Mouse (Mus musculus) neural tube, embryonic 13.5 days (tissue): ENCODE results near the gene Rpl26. TPM values are rescaled to one million over a fixed set of nuclear protein-coding genes. Genes with fewer than 3 reads are reported as not detected.
A peak's percentile ranks its signal among the peaks of the same experiment; 100 is the strongest.

Experiments used
- ATAC-seq: fragments of 200-750 bp; cut with Nextera tagmentation; 2 replicates; pipeline ENCODE4 v1.8.0; 2017; ENCODE audit warnings: low read depth, mild to moderate bottlenecking, moderate TSS enrichment, moderate library complexity
- H3K27ac ChIP-seq: fragments of 300-500 bp; sonication (generic); replicated peaks from 2 replicates; pipeline ENCODE4 v1.5.1; 2015; ENCODE audit warnings: moderate library complexity, mild to moderate bottlenecking, inconsistent platforms
- H3K27me3 ChIP-seq: fragments of 300-500 bp; sonication (generic); 2 replicates; pipeline ENCODE4 v1.6.1; 2015; ENCODE audit warnings: mild to moderate bottlenecking, inconsistent platforms
- H3K36me3 ChIP-seq: fragments of 300-500 bp; sonication (generic); 2 replicates; pipeline ENCODE4 v1.6.1; 2015; ENCODE audit warnings: mild to moderate bottlenecking, inconsistent platforms
- H3K4me1 ChIP-seq: fragments of 300-500 bp; sonication (generic); replicated peaks from 2 replicates; pipeline ENCODE4 v1.6.1; 2015; ENCODE audit warnings: inconsistent platforms
- H3K4me2 ChIP-seq: fragments of 300-500 bp; sonication (generic); 2 replicates; pipeline ENCODE4 v1.6.1; 2015; ENCODE audit warnings: inconsistent platforms, mild to moderate bottlenecking, moderate library complexity
- H3K4me3 ChIP-seq: fragments of 300-500 bp; sonication (generic); 2 replicates; pipeline ENCODE4 v1.5.1; 2015; ENCODE audit warnings: mild to moderate bottlenecking, inconsistent platforms
- H3K9ac ChIP-seq: fragments of 300-500 bp; sonication (generic); 2 replicates; pipeline ENCODE4 v1.6.1; 2015; ENCODE audit warnings: moderate library complexity, mild to moderate bottlenecking, inconsistent platforms
- H3K9me3 ChIP-seq: fragments of 300-500 bp; sonication (generic); 2 replicates; pipeline ENCODE4 v1.6.1; 2016; ENCODE audit warnings: inconsistent platforms
- WGBS: fragments of 180-500 bp; shearing (Covaris S2); methylation state at CpG from one replicate; pipeline ENCODE4 v1.1.7; 2015; 5-methylcytosine and 5-hydroxymethylcytosine counted together
- polyA plus RNA-seq: library from polyadenylated mRNA; unstranded; fragments of >200 nt; fragmentation: Nextera tagmentation; extraction: Ambion mirVana; gene quantifications from 2 replicates; pipeline ENCODE4 v1.2.1, GENCODE M21; 2015

Gene Rpl26
- polyA plus RNA-seq, 1 experiment from 2014 or later, result 743 TPM

- WGBS, result 77% methylated on average over 12 of the region's 12 CpGs
- peaks cover 2% of the 10 kb centered on the region; the same call in 1 of the 2 replicates for H3K27me3 ChIP-seq
- no peak overlapping the region for H3K4me3 ChIP-seq
- no peak overlapping the region for H3K27ac ChIP-seq
- ATAC-seq, result no peak
- H3K4me1 ChIP-seq, result no peaks in the 10 kb centered on the region
- no peaks in the 10 kb centered on the region for H3K36me3 ChIP-seq
- no peak overlapping the region for H3K4me2 ChIP-seq
- H3K9me3 ChIP-seq, result no peaks in the 10 kb centered on the region
- H3K9ac ChIP-seq, result no peak overlapping the region
These were observed 7.4 kb upstream of the Rpl26 start for GRCm38 (mm10) chr11:68893911-68894464.

GRCm38 (mm10) chr11:68896247-68896646 lies 5.1 kb upstream of the Rpl26 start:
- Histone ChIP-seq H3K9ac (no peak overlapping the region), H3K27ac (no peak overlapping the region), H3K36me3 (no peaks in the 10 kb centered on the region), H3K9me3 (no peaks in the 10 kb centered on the region), H3K4me1 (peaks cover 5% of the 10 kb centered on the region), H3K4me2 (no peak overlapping the region), H3K4me3 (no peak overlapping the region), H3K27me3 (peaks cover 10% of the 10 kb centered on the region; the same call in 1 of the 2 replicates)
- WGBS, result 91% methylated on average over 5 of the region's 5 CpGs
- no peak for ATAC-seq

- H3K9ac ChIP-seq, result no peak overlapping the region
- H3K9me3 ChIP-seq, result no peaks in the 10 kb centered on the region
- H3K36me3 ChIP-seq, result no peaks in the 10 kb centered on the region
- no peak overlapping the region for H3K27ac ChIP-seq
- peaks cover 5% of the 10 kb centered on the region for H3K4me1 ChIP-seq
- H3K4me3 ChIP-seq, result no peak overlapping the region
- ATAC-seq, result no peak
- 45% methylated on average over 4 of the region's 4 CpGs for WGBS
- H3K27me3 ChIP-seq, result peaks cover 10% of the 10 kb centered on the region; the same call in 1 of the 2 replicates
- no peak overlapping the region for H3K4me2 ChIP-seq
These were observed 4.3 kb upstream of the Rpl26 start for GRCm38 (mm10) chr11:68897120-68897519.

GRCm38 (mm10) chr11:68897838-68898237 lies 3.5 kb upstream of the Rpl26 start:
- WGBS, result 78% methylated on average over 6 of the region's 6 CpGs
- ATAC-seq, result no peak

DNA sequence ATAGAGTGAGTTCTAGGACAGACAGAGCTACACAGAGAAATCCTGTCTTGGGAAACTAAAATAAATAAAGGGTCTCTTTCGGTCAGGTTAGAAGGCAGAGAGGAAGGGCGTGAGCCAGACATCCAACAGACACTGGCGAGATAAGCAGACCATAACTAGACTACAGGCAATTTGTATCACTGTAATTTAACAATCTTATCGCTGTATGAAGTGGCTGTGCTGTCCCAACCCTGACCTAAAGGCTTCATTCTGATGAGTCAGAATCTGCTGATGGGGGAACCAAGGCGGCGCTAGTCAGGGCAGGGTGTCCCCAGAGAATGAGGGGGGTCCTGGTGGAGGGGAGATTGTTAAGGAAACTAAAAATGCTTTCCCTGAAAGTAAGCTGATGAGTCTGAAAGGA lies 2.6 kb upstream of the Rpl26 start:
- Histone ChIP-seq H3K27ac (no peak overlapping the region), H3K36me3 (peaks cover 12% of the 10 kb centered on the region), H3K4me2 (no peak overlapping the region), H3K27me3 (peaks cover 10% of the 10 kb centered on the region; the same call in 1 of the 2 replicates), H3K9ac (no peak overlapping the region), H3K4me1 (peaks cover 15% of the 10 kb centered on the region), H3K9me3 (no peaks in the 10 kb centered on the region), H3K4me3 (no peak overlapping the region)
- WGBS, result 91% methylated on average over 6 of the region's 6 CpGs
- ATAC-seq, result no peak

More at GRCm38 (mm10) chr11:68897838-68898237, 3.5 kb upstream of the Rpl26 start:
- Histone ChIP-seq H3K9me3 (no peaks in the 10 kb centered on the region), H3K9ac (no peak overlapping the region), H3K4me2 (no peak overlapping the region), H3K4me3 (no peak overlapping the region), H3K4me1 (peaks cover 11% of the 10 kb centered on the region), H3K27ac (no peak overlapping the region), H3K36me3 (peaks cover 2% of the 10 kb centered on the region), H3K27me3 (peaks cover 10% of the 10 kb centered on the region; the same call in 1 of the 2 replicates)

DNA sequence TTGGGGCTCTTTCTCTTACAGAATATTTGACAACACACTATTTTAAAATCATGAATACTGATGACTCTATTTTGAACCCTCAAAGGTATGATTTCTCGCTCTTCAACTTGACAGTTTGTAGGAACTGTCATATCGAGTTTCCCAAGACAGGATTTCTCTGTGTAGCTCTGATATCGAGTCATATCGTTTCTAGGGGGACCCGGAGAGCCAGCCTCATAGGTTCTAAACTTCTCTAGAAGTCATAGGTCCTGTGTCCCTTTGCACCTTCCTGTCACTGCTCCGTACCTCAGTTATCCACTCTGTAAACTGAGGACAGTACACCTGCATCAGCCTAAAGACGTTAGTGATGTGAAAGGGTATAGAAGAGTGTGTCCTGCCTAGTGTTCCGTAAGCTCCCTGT lies 1.6 kb upstream of the Rpl26 start:
- no peak overlapping the region for H3K4me2 ChIP-seq
- H3K9ac ChIP-seq, result no peak overlapping the region
- no peaks in the 10 kb centered on the region for H3K9me3 ChIP-seq
- H3K27ac ChIP-seq, result no peak overlapping the region
- H3K36me3 ChIP-seq, result peaks cover 22% of the 10 kb centered on the region
- no peak overlapping the region for H3K4me3 ChIP-seq
- peaks cover 15% of the 10 kb centered on the region for H3K4me1 ChIP-seq
- 89% methylated on average over 8 of the region's 8 CpGs for WGBS
- H3K27me3 ChIP-seq, result peaks cover 10% of the 10 kb centered on the region; the same call in 1 of the 2 replicates
- ATAC-seq, result no peak

GRCm38 (mm10) chr11:68900519-68901350 lies 648 bp upstream of the Rpl26 start:
- WGBS, result 28% methylated on average over 31 of the region's 31 CpGs
- H3K9me3 ChIP-seq, result no peaks in the 10 kb centered on the region
- peaks cover 15% of the 10 kb centered on the region for H3K4me1 ChIP-seq
- ATAC-seq, result peak; percentile 60
- peak overlapping the region; percentile 60 for H3K9ac ChIP-seq
- peaks cover 10% of the 10 kb centered on the region; the same call in 1 of the 2 replicates for H3K27me3 ChIP-seq
- H3K4me3 ChIP-seq, result peak overlapping the region; percentile 72
- H3K27ac ChIP-seq, result no peak overlapping the region
- H3K36me3 ChIP-seq, result peaks cover 31% of the 10 kb centered on the region
- H3K4me2 ChIP-seq, result peak overlapping the region; percentile 69

- Histone ChIP-seq H3K4me2 (peak overlapping the region; percentile 69), H3K27me3 (peaks cover 10% of the 10 kb centered on the region; the same call in 1 of the 2 replicates), H3K9me3 (no peaks in the 10 kb centered on the region), H3K4me1 (peaks cover 15% of the 10 kb centered on the region), H3K9ac (peak overlapping the region; percentile 95), H3K36me3 (peaks cover 44% of the 10 kb centered on the region), H3K27ac (peak overlapping the region; percentile 94), H3K4me3 (peak overlapping the region; percentile 72)
- ATAC-seq, result no peak
- WGBS, result 4% methylated on average over 10 of the region's 10 CpGs
These were observed 623 bp downstream of the Rpl26 start for GRCm38 (mm10) chr11:68902047-68902364.

GRCm38 (mm10) chr11:68902367-68902766 lies 984 bp downstream of the Rpl26 start:
- peak overlapping the region; percentile 95 for H3K9ac ChIP-seq
- H3K4me3 ChIP-seq, result peak overlapping the region; percentile 72
- 2% methylated on average over 11 of the region's 11 CpGs for WGBS
- no peak for ATAC-seq
- H3K4me2 ChIP-seq, result peak overlapping the region; percentile 69
- peaks cover 10% of the 10 kb centered on the region; the same call in 1 of the 2 replicates for H3K27me3 ChIP-seq
- H3K9me3 ChIP-seq, result no peaks in the 10 kb centered on the region
- H3K36me3 ChIP-seq, result peaks cover 46% of the 10 kb centered on the region
- peaks cover 15% of the 10 kb centered on the region for H3K4me1 ChIP-seq
- H3K27ac ChIP-seq, result no peak overlapping the region; the same call in 1 of the 2 replicates

- peak overlapping the region; percentile 95 for H3K9ac ChIP-seq
- peaks cover 50% of the 10 kb centered on the region for H3K36me3 ChIP-seq
- H3K27me3 ChIP-seq, result peaks cover 10% of the 10 kb centered on the region; the same call in 1 of the 2 replicates
- no peaks in the 10 kb centered on the region for H3K9me3 ChIP-seq
- H3K4me2 ChIP-seq, result peak overlapping the region; percentile 69
- peaks cover 15% of the 10 kb centered on the region for H3K4me1 ChIP-seq
- H3K27ac ChIP-seq, result no peak overlapping the region; the same call in 1 of the 2 replicates
- WGBS, result 86% methylated on average over 5 of the region's 5 CpGs
- H3K4me3 ChIP-seq, result peak overlapping the region; percentile 72
- ATAC-seq, result no peak
These were observed 1.4 kb downstream of the Rpl26 start for GRCm38 (mm10) chr11:68902823-68903222.

DNA sequence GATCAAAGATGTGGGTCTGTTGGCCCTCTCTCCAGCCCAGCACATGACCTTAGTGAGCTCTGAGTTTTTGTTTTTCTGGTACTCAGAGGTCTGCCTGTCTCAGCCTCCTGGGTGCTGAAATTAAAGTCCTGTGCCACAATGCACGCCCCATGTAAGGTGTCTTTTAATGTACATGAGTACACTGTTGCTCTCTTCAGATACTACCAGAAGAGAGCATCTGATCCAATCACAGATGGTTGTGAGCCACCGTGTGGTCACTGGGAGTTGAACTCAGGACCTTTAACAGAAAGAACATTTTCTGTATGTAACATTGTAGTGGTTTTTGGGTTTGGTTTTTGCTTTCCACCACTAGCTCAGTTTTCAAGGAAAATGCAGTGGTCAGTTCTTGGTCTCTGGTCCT lies 2.4 kb downstream of the Rpl26 start:
- Histone ChIP-seq H3K4me1 (peaks cover 15% of the 10 kb centered on the region), H3K9me3 (no peaks in the 10 kb centered on the region), H3K27me3 (peaks cover 10% of the 10 kb centered on the region; the same call in 1 of the 2 replicates), H3K27ac (no peak overlapping the region), H3K9ac (no peak overlapping the region), H3K36me3 (peaks cover 51% of the 10 kb centered on the region), H3K4me2 (no peak overlapping the region), H3K4me3 (no peak overlapping the region)
- ATAC-seq, result no peak
- 90% methylated on average over 2 of the region's 2 CpGs for WGBS

DNA sequence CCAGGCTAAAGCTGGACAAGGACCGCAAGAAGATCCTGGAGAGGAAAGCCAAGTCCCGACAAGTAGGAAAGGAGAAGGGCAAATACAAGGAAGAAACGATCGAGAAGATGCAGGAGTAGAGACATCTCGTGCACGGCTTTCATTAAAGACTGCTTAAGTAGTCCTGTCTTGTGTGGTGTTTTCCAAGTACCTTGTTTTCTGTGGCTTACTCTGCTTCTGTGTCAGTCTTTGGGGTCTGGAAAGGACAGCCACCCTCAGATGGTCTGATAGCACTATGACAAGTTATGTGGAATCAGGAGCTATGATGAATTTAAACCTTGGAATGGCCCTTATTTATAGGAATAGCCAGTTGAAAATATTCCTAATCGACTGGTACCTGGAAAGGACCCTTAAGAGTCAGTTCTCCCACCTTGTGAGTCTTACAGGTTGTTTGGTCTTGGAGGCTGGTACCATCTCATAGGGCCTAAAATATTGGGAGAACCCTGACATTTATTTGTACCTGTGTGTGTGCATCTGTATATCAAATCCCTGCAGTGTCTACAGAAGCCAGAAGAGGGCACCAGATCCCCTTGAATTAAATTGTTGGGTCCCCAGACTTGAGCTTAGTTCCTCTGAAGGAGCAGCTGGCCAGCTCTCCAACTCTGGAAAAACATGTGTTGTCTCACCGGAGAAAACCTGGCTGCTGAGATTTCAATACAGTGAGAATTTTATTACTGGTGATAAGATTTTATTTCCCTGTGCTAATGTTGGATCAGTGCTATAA lies 3.2 kb downstream of the Rpl26 start:
- 0 out of 2 replicates have a peak, but pooled peaks cover 4% of the 10 kb centered on the region for H3K27me3 ChIP-seq
- 87% methylated on average over 8 of the region's 8 CpGs for WGBS
- no peak for ATAC-seq
- H3K27ac ChIP-seq, result no peak overlapping the region
- H3K36me3 ChIP-seq, result peaks cover 51% of the 10 kb centered on the region
- no peak overlapping the region for H3K4me2 ChIP-seq
- H3K4me3 ChIP-seq, result no peak overlapping the region
- H3K9ac ChIP-seq, result no peak overlapping the region
- H3K9me3 ChIP-seq, result no peaks in the 10 kb centered on the region
- H3K4me1 ChIP-seq, result peaks cover 15% of the 10 kb centered on the region
